Mouse (Mus musculus): ENCODE results near the gene Maml1. TPM values are rescaled to one million over a fixed set of nuclear protein-coding genes. Genes with fewer than 3 reads are reported as not detected.

Gene Maml1
- polyA plus RNA-seq, 1 experiment from 2014 or later, result 2.5 TPM

GRCm38 (mm10) chr11:50228772-50229171 is 63.3 kb downstream of the Maml1 start:
- no peak overlapping the region for H3K27ac ChIP-seq (replicated peaks)
- H3K27me3 ChIP-seq (replicated peaks), result peaks cover 33% of the 10 kb centered on the region
- H3K36me3 ChIP-seq, result peaks cover 29% of the 10 kb centered on the region
- no peak overlapping the region for H3K4me3 ChIP-seq
- 47% methylated on average over 3 of the region's 3 CpGs for WGBS
- H3K4me1 ChIP-seq, result peaks cover 44% of the 10 kb centered on the region
- H3K9ac ChIP-seq, result no peak overlapping the region; the same call in 1 of the 2 replicates
- ATAC-seq (ENCODE audit: extremely low read depth, insufficient number of reproducible peaks, low FRiP score, low TSS enrichment), result no peak
- H3K4me2 ChIP-seq, result no peak overlapping the region
- H3K9me3 ChIP-seq, result no peaks in the 10 kb centered on the region

GRCm38 (mm10) chr11:50227736-50228135 is 64.4 kb downstream of the Maml1 start:
- Histone ChIP-seq H3K9ac (no peak overlapping the region; the same call in 1 of the 2 replicates), H3K4me1 (peaks cover 53% of the 10 kb centered on the region), H3K4me2 (peak overlapping the region; percentile 95; the same call in 1 of the 2 replicates)

GRCm38 (mm10) chr11:50227226-50227625 is 64.9 kb downstream of the Maml1 start:
- Histone ChIP-seq H3K4me1 (peaks cover 53% of the 10 kb centered on the region), H3K27ac (replicated peaks) (peak overlapping the region; percentile 88), H3K4me3 (peak overlapping the region; percentile 93; the same call in 1 of the 2 replicates), H3K27me3 (replicated peaks) (peaks cover 21% of the 10 kb centered on the region), H3K9me3 (no peaks in the 10 kb centered on the region), H3K36me3 (peaks cover 13% of the 10 kb centered on the region), H3K9ac (peak overlapping the region; percentile 98; the same call in 1 of the 2 replicates), H3K4me2 (peak overlapping the region; percentile 95)
- ATAC-seq (ENCODE audit: extremely low read depth, insufficient number of reproducible peaks, low FRiP score, low TSS enrichment), result no peak
- WGBS, result 78% methylated on average over 3 of the region's 3 CpGs

More at GRCm38 (mm10) chr11:50227736-50228135, 64.4 kb downstream of the Maml1 start:
- 91% methylated on average over 4 of the region's 4 CpGs for WGBS
- Histone ChIP-seq H3K9me3 (no peaks in the 10 kb centered on the region), H3K4me3 (no peak overlapping the region), H3K27ac (replicated peaks) (no peak overlapping the region), H3K27me3 (replicated peaks) (peaks cover 26% of the 10 kb centered on the region), H3K36me3 (peaks cover 18% of the 10 kb centered on the region)
- ATAC-seq (ENCODE audit: extremely low read depth, insufficient number of reproducible peaks, low FRiP score, low TSS enrichment), result no peak

GRCm38 (mm10) chr11:50226406-50226805 is 65.7 kb downstream of the Maml1 start:
- WGBS, result 28% methylated on average over 2 of the region's 2 CpGs
- peaks cover 53% of the 10 kb centered on the region for H3K4me1 ChIP-seq
- no peaks in the 10 kb centered on the region for H3K9me3 ChIP-seq
- H3K4me2 ChIP-seq, result peak overlapping the region; percentile 95
- peaks cover 17% of the 10 kb centered on the region for H3K27me3 ChIP-seq (replicated peaks)
- peaks cover 5% of the 10 kb centered on the region; the same call in 1 of the 2 replicates for H3K36me3 ChIP-seq
- H3K27ac ChIP-seq (replicated peaks), result peak overlapping the region; percentile 88
- peak overlapping the region; percentile 93 for H3K4me3 ChIP-seq
- ATAC-seq (ENCODE audit: extremely low read depth, insufficient number of reproducible peaks, low FRiP score, low TSS enrichment), result no peak
- peak overlapping the region; percentile 98 for H3K9ac ChIP-seq

GRCm38 (mm10) chr11:50225611-50226378 is 66.3 kb downstream of the Maml1 start:
- Histone ChIP-seq H3K36me3 (0 out of 2 replicates have a peak, but pooled peaks cover 3% of the 10 kb centered on the region), H3K27ac (replicated peaks) (peak overlapping the region; percentile 88), H3K4me3 (peak overlapping the region; percentile 93), H3K9me3 (no peaks in the 10 kb centered on the region), H3K27me3 (replicated peaks) (peaks cover 17% of the 10 kb centered on the region), H3K4me2 (peak overlapping the region; percentile 95), H3K9ac (peak overlapping the region; percentile 98), H3K4me1 (peaks cover 50% of the 10 kb centered on the region)
- 4% methylated on average over 34 of the region's 34 CpGs for WGBS
- 0 out of 2 replicates have a peak, but pooled peaks have one; percentile 4 for ATAC-seq (ENCODE audit: extremely low read depth, insufficient number of reproducible peaks, low FRiP score, low TSS enrichment)

GRCm38 (mm10) chr11:50224671-50225530 is 67.2 kb downstream of the Maml1 start:
- Histone ChIP-seq H3K4me3 (peak overlapping the region; percentile 93), H3K36me3 (no peaks in the 10 kb centered on the region), H3K27ac (replicated peaks) (peak overlapping the region; percentile 88), H3K9me3 (no peaks in the 10 kb centered on the region), H3K4me1 (peaks cover 43% of the 10 kb centered on the region), H3K9ac (peak overlapping the region; percentile 98), H3K4me2 (peak overlapping the region; percentile 95), H3K27me3 (replicated peaks) (peaks cover 8% of the 10 kb centered on the region)
- WGBS, result under 1% methylated on average over 66 of the region's 70 CpGs
- ATAC-seq (ENCODE audit: extremely low read depth, insufficient number of reproducible peaks, low FRiP score, low TSS enrichment), result peak; percentile 84

- H3K27ac ChIP-seq (replicated peaks), result peak overlapping the region; percentile 88
- H3K36me3 ChIP-seq, result no peaks in the 10 kb centered on the region
- H3K9me3 ChIP-seq, result no peaks in the 10 kb centered on the region
- 6% methylated on average over 17 of the region's 17 CpGs for WGBS
- H3K9ac ChIP-seq, result peak overlapping the region; percentile 98
- peak overlapping the region; percentile 93 for H3K4me3 ChIP-seq
- no peaks in the 10 kb centered on the region; the same call in none of the 2 replicates for H3K27me3 ChIP-seq (replicated peaks)
- no peak for ATAC-seq (ENCODE audit: extremely low read depth, insufficient number of reproducible peaks, low FRiP score, low TSS enrichment)
- H3K4me2 ChIP-seq, result peak overlapping the region; percentile 95
- peaks cover 43% of the 10 kb centered on the region for H3K4me1 ChIP-seq
Observed at GRCm38 (mm10) chr11:50223783-50224662, 68.1 kb downstream of the Maml1 start.

- Histone ChIP-seq H3K9me3 (no peaks in the 10 kb centered on the region), H3K4me3 (no peak overlapping the region), H3K36me3 (no peaks in the 10 kb centered on the region), H3K27ac (replicated peaks) (no peak overlapping the region), H3K27me3 (replicated peaks) (no peaks in the 10 kb centered on the region; the same call in 1 of the 2 replicates), H3K4me2 (peak overlapping the region; percentile 95; the same call in 1 of the 2 replicates), H3K4me1 (peaks cover 39% of the 10 kb centered on the region), H3K9ac (no peak overlapping the region)
- ATAC-seq (ENCODE audit: extremely low read depth, insufficient number of reproducible peaks, low FRiP score, low TSS enrichment), result no peak
- 60% methylated on average over 7 of the region's 7 CpGs for WGBS
Observed at GRCm38 (mm10) chr11:50222559-50223276, 69.4 kb downstream of the Maml1 start.

GRCm38 (mm10) chr11:50219833-50220232 is 72.3 kb downstream of the Maml1 start:
- no peaks in the 10 kb centered on the region for H3K9me3 ChIP-seq
- 56% methylated on average over 2 of the region's 2 CpGs for WGBS
- no peak for ATAC-seq (ENCODE audit: extremely low read depth, insufficient number of reproducible peaks, low FRiP score, low TSS enrichment)
- H3K27ac ChIP-seq (replicated peaks), result no peak overlapping the region
- no peak overlapping the region for H3K4me2 ChIP-seq
- H3K9ac ChIP-seq, result no peak overlapping the region
- H3K36me3 ChIP-seq, result no peaks in the 10 kb centered on the region
- H3K4me1 ChIP-seq, result peaks cover 39% of the 10 kb centered on the region
- H3K27me3 ChIP-seq (replicated peaks), result no peaks in the 10 kb centered on the region
- no peak overlapping the region for H3K4me3 ChIP-seq

GRCm38 (mm10) chr11:50217811-50218210 is 74.3 kb downstream of the Maml1 start:
- Histone ChIP-seq H3K27ac (replicated peaks) (peak overlapping the region; percentile 36; the same call in 1 of the 2 replicates), H3K27me3 (replicated peaks) (no peaks in the 10 kb centered on the region), H3K4me2 (no peak overlapping the region), H3K4me3 (no peak overlapping the region), H3K9me3 (no peaks in the 10 kb centered on the region), H3K9ac (no peak overlapping the region), H3K4me1 (peaks cover 35% of the 10 kb centered on the region), H3K36me3 (no peaks in the 10 kb centered on the region)
- 53% methylated on average over 4 of the region's 4 CpGs for WGBS
- ATAC-seq (ENCODE audit: extremely low read depth, insufficient number of reproducible peaks, low FRiP score, low TSS enrichment), result no peak

All from heart, embryonic 13.5 days (tissue).